Mouse (Mus musculus): ENCODE results near the gene Tex45. TPM values are rescaled to one million over a fixed set of nuclear protein-coding genes. Genes with fewer than 3 reads are reported as not detected.
A peak's percentile ranks its signal among the peaks of the same experiment; 100 is the strongest.

The Tex45 gene
- polyA plus RNA-seq, 1 experiment from 2014 or later, result 0.30 TPM

- peak; percentile 70 for ATAC-seq (ENCODE audit: low FRiP score)
- H3K9ac ChIP-seq, result peak within 1 kb of the TSS; percentile 74
- 0% methylated on average over 25 of the region's 25 CpGs for WGBS
Measured at GRCm38 (mm10) chr8:3515260-3515671, 44.6 kb downstream of the Tex45 start, which contains the start of gene Pnpla6. Pnpla6 (plus strand) TSS chr8:3515384.

GRCm38 (mm10) chr8:3515771-3516417 is 45.2 kb downstream of the Tex45 start:
- peaks cover 29% of the 10 kb centered on the region for H3K36me3 ChIP-seq
- no peaks in the 10 kb centered on the region for H3K9me3 ChIP-seq
- peak overlapping the region; percentile 84 for H3K27ac ChIP-seq
- H3K4me2 ChIP-seq, result peak overlapping the region; percentile 86
- peaks cover 19% of the 10 kb centered on the region for H3K4me1 ChIP-seq (replicated peaks)
- H3K4me3 ChIP-seq, result peak overlapping the region; percentile 56
- peak overlapping the region; percentile 74 for H3K9ac ChIP-seq
- no peaks in the 10 kb centered on the region for H3K27me3 ChIP-seq
- WGBS, result under 1% methylated on average over 25 of the region's 25 CpGs
- ATAC-seq (ENCODE audit: low FRiP score), result peak; percentile 61

More at GRCm38 (mm10) chr8:3515260-3515671, 44.6 kb downstream of the Tex45 start, which contains the start of gene Pnpla6:
- Histone ChIP-seq H3K9me3 (no peaks in the 10 kb centered on the region), H3K27ac (peak within 1 kb of the TSS; percentile 84), H3K4me2 (peak within 1 kb of the TSS; percentile 86), H3K27me3 (no peaks in the 10 kb centered on the region), H3K4me1 (replicated peaks) (peaks cover 19% of the 10 kb centered on the region), H3K36me3 (peaks cover 36% of the 10 kb centered on the region), H3K4me3 (peak within 1 kb of the TSS; percentile 56)

GRCm38 (mm10) chr8:3516450-3517116 is 45.9 kb downstream of the Tex45 start:
- H3K9ac ChIP-seq, result peak overlapping the region; percentile 74
- H3K27ac ChIP-seq, result peak overlapping the region; percentile 84
- H3K4me2 ChIP-seq, result peak overlapping the region; percentile 86
- no peaks in the 10 kb centered on the region for H3K27me3 ChIP-seq
- peaks cover 29% of the 10 kb centered on the region for H3K36me3 ChIP-seq
- WGBS, result 1% methylated on average over 36 of the region's 36 CpGs
- H3K9me3 ChIP-seq, result no peaks in the 10 kb centered on the region
- peaks cover 19% of the 10 kb centered on the region for H3K4me1 ChIP-seq (replicated peaks)
- H3K4me3 ChIP-seq, result peak overlapping the region; percentile 56
- ATAC-seq (ENCODE audit: low FRiP score), result peak; percentile 92

- ATAC-seq (ENCODE audit: low FRiP score), result no peak
- Histone ChIP-seq H3K9ac (peak overlapping the region; percentile 74), H3K36me3 (peaks cover 29% of the 10 kb centered on the region), H3K4me3 (peak overlapping the region; percentile 56), H3K4me2 (peak overlapping the region; percentile 86), H3K27ac (peak overlapping the region; percentile 52; the same call in 1 of the 2 replicates), H3K9me3 (no peaks in the 10 kb centered on the region), H3K27me3 (no peaks in the 10 kb centered on the region), H3K4me1 (replicated peaks) (peaks cover 19% of the 10 kb centered on the region)
- 9% methylated on average over 16 of the region's 16 CpGs for WGBS
Measured at GRCm38 (mm10) chr8:3517117-3517495, 46.4 kb downstream of the Tex45 start.

- Histone ChIP-seq H3K4me2 (no peak overlapping the region), H3K36me3 (peaks cover 57% of the 10 kb centered on the region), H3K9ac (no peak overlapping the region), H3K9me3 (no peaks in the 10 kb centered on the region), H3K4me3 (no peak overlapping the region), H3K4me1 (replicated peaks) (peaks cover 8% of the 10 kb centered on the region), H3K27ac (no peak overlapping the region), H3K27me3 (no peaks in the 10 kb centered on the region)
- no peak for ATAC-seq (ENCODE audit: low FRiP score)
- WGBS, result 90% methylated on average over 13 of the region's 13 CpGs
Measured at GRCm38 (mm10) chr8:3522007-3522697, 51.5 kb downstream of the Tex45 start.

GRCm38 (mm10) chr8:3530816-3531215 is 60.2 kb downstream of the Tex45 start:
- no peak overlapping the region for H3K4me3 ChIP-seq
- H3K36me3 ChIP-seq, result peaks cover 60% of the 10 kb centered on the region
- H3K9me3 ChIP-seq, result no peaks in the 10 kb centered on the region
- ATAC-seq (ENCODE audit: low FRiP score), result no peak
- no peaks in the 10 kb centered on the region for H3K27me3 ChIP-seq
- H3K4me1 ChIP-seq (replicated peaks), result no peaks in the 10 kb centered on the region
- no peak overlapping the region for H3K27ac ChIP-seq
- 89% methylated on average over 5 of the region's 5 CpGs for WGBS
- H3K9ac ChIP-seq, result no peak overlapping the region
- H3K4me2 ChIP-seq, result no peak overlapping the region

GRCm38 (mm10) chr8:3531936-3532335 is 61.3 kb downstream of the Tex45 start:
- Histone ChIP-seq H3K4me1 (replicated peaks) (no peaks in the 10 kb centered on the region), H3K9me3 (no peaks in the 10 kb centered on the region), H3K4me3 (no peak overlapping the region), H3K9ac (no peak overlapping the region), H3K27ac (no peak overlapping the region), H3K4me2 (no peak overlapping the region), H3K36me3 (peaks cover 62% of the 10 kb centered on the region), H3K27me3 (no peaks in the 10 kb centered on the region)
- WGBS, result 96% methylated on average over 18 of the region's 18 CpGs
- no peak for ATAC-seq (ENCODE audit: low FRiP score)

GRCm38 (mm10) chr8:3536053-3536841 is 65.6 kb downstream of the Tex45 start:
- no peak overlapping the region for H3K27ac ChIP-seq
- no peak for ATAC-seq (ENCODE audit: low FRiP score)
- H3K27me3 ChIP-seq, result no peaks in the 10 kb centered on the region
- no peak overlapping the region for H3K4me3 ChIP-seq
- H3K9me3 ChIP-seq, result no peaks in the 10 kb centered on the region
- no peaks in the 10 kb centered on the region for H3K4me1 ChIP-seq (replicated peaks)
- no peak overlapping the region for H3K9ac ChIP-seq
- peaks cover 92% of the 10 kb centered on the region for H3K36me3 ChIP-seq
- WGBS, result 64% methylated on average over 15 of the region's 15 CpGs
- no peak overlapping the region for H3K4me2 ChIP-seq

Other genes starting within 250 kb of the Tex45 start
- gene Insr, start 191.2 kb upstream of the Tex45 start, polyA plus RNA-seq (2015; fragmentation: Nextera tagmentation; extraction: Ambion mirVana), result 54.5 and 56.1 TPM in 2 replicates
- gene A430078G23Rik, start 117.4 kb upstream of the Tex45 start, polyA plus RNA-seq (2015; fragmentation: Nextera tagmentation; extraction: Ambion mirVana), result not detected in 2 replicates
- 10.0 and 12.0 TPM in 2 replicates for gene Arhgef18, start 77.9 kb upstream of the Tex45 start, polyA plus RNA-seq (2015; fragmentation: Nextera tagmentation; extraction: Ambion mirVana)
- gene Pex11g, start 3.2 kb upstream of the Tex45 start, polyA plus RNA-seq (2015; fragmentation: Nextera tagmentation; extraction: Ambion mirVana), result 4.2 and 5.3 TPM in 2 replicates
- 77.4 and 79.9 TPM in 2 replicates for gene Zfp358, start 22.3 kb downstream of the Tex45 start, polyA plus RNA-seq (2015; fragmentation: Nextera tagmentation; extraction: Ambion mirVana)
- 90.1 and 92.0 TPM in 2 replicates for gene Mcoln1, start 29.6 kb downstream of the Tex45 start, polyA plus RNA-seq (2015; fragmentation: Nextera tagmentation; extraction: Ambion mirVana)
- gene Pnpla6, start 44.5 kb downstream of the Tex45 start, polyA plus RNA-seq (2015; fragmentation: Nextera tagmentation; extraction: Ambion mirVana), result 34.8 and 37.3 TPM in 2 replicates
- gene C330021F23Rik, start 97.1 kb downstream of the Tex45 start, polyA plus RNA-seq (2015; fragmentation: Nextera tagmentation; extraction: Ambion mirVana), result 0.36 and 0.62 TPM in 2 replicates
- gene Camsap3, start 116.4 kb downstream of the Tex45 start, polyA plus RNA-seq (2015; fragmentation: Nextera tagmentation; extraction: Ambion mirVana), result 37.0 and 38.2 TPM in 2 replicates
- 52.1 and 55.5 TPM in 2 replicates for gene Xab2, start 150.5 kb downstream of the Tex45 start, polyA plus RNA-seq (2015; fragmentation: Nextera tagmentation; extraction: Ambion mirVana)
- gene Pet100, start 150.7 kb downstream of the Tex45 start, polyA plus RNA-seq (2015; fragmentation: Nextera tagmentation; extraction: Ambion mirVana), result 116 and 122 TPM in 2 replicates
- gene Pcp2, start 154.7 kb downstream of the Tex45 start, polyA plus RNA-seq (2015; fragmentation: Nextera tagmentation; extraction: Ambion mirVana), result 0.23 and 0.45 TPM in 2 replicates
- gene Stxbp2, start 160.1 kb downstream of the Tex45 start, polyA plus RNA-seq (2015; fragmentation: Nextera tagmentation; extraction: Ambion mirVana), result 32.1 and 34.9 TPM in 2 replicates
- 0.16 and 0.65 TPM in 2 replicates for gene Retn, start 184.9 kb downstream of the Tex45 start, polyA plus RNA-seq (2015; fragmentation: Nextera tagmentation; extraction: Ambion mirVana)
- 0.10 TPM in 1 of 2 replicates, not detected in the other for gene Mcemp1, start 194.9 kb downstream of the Tex45 start, polyA plus RNA-seq (2015; fragmentation: Nextera tagmentation; extraction: Ambion mirVana)
- 14.6 and 16.8 TPM in 2 replicates for gene Fcor, start 201.5 kb downstream of the Tex45 start, polyA plus RNA-seq (2015; fragmentation: Nextera tagmentation; extraction: Ambion mirVana)
- 53.4 and 57.9 TPM in 2 replicates for gene Trappc5, start 205.4 kb downstream of the Tex45 start, polyA plus RNA-seq (2015; fragmentation: Nextera tagmentation; extraction: Ambion mirVana)
- gene Fcer2a, start 223.3 kb downstream of the Tex45 start, polyA plus RNA-seq (2015; fragmentation: Nextera tagmentation; extraction: Ambion mirVana), result 0.36 and 0.51 TPM in 2 replicates
- gene Clec4g, start 249.8 kb downstream of the Tex45 start, polyA plus RNA-seq (2015; fragmentation: Nextera tagmentation; extraction: Ambion mirVana), result not detected in 2 replicates